Mouse (Mus musculus) testis, adult 2 months (tissue): ENCODE data around the gene Socs7.

Experiments
- CTCF ChIP-seq: fragments of 200-500 bp; IDR thresholded peaks from 2 replicates; pipeline ENCODE4 v1.5.1; 2012; ENCODE audit warnings: low read depth, mild to moderate bottlenecking, inconsistent platforms, low read length, moderate library complexity; ENCODE audit not compliant: control insufficient read depth, insufficient read depth, insufficient replicate concordance
- POLR2A ChIP-seq: fragments of 200-500 bp; IDR thresholded peaks from 2 replicates; pipeline ENCODE4 v1.6.1; 2012; ENCODE audit warnings: low read depth, mild to moderate bottlenecking, inconsistent platforms, low read length, moderate library complexity; ENCODE audit not compliant: control insufficient read depth

GRCm38 (mm10) chr11:97441036-97441657 is 78.8 kb downstream of the Socs7 start:
- TF ChIP-seq CTCF (no peak), POLR2A (no peak)
